14 mouse cellular contexts compared by ENCODE assay signal in the genomic region with DNA sequence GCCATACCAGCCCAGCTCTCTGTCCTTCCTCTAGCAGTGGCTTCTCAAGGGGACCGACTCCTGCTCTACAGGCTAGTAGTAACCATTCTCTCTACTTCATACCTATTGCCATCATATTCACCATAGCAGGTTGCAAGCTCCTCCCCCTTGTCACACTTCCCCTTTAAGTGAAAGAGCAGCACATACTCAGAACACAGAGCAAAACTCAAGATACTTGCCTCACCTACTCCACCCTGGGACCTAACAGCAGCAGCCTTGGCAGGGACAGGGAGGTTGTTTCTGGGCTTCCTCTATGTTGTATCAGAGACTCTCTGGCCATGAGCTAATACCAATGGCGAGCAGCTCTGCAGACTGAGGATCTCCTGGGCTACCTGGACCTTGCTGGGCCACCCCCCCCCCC.
"Had no signal": no experiment of that assay in that cellular context is flagged by ENCODE, and none has a peak within 500 bp of the region (broad histone marks: within the 10 kb centered on the region; RNA-seq: fewer than 3 reads in every experiment).

No protein-coding gene starts in this region.

- H3K9me3 ChIP-seq: megakaryocyte, embryonic 14.5 days; midbrain, embryonic 13.5 days; midbrain, embryonic 15.5 days; neural tube, embryonic 12.5 days; stomach, embryonic 15.5 days had no signal

- H3K4me2 ChIP-seq: lung, embryonic 14.5 days; midbrain, embryonic 11.5 days; midbrain, embryonic 13.5 days; midbrain, embryonic 15.5 days; neural tube, embryonic 12.5 days; stomach, embryonic 15.5 days had no signal

- H3K27ac ChIP-seq: midbrain, embryonic 13.5 days; midbrain, embryonic 15.5 days; neural tube, embryonic 12.5 days; stomach, embryonic 15.5 days; stomach, postnatal 0 days had no signal

- H3K9ac ChIP-seq: lung, embryonic 14.5 days; midbrain, embryonic 13.5 days; midbrain, embryonic 15.5 days; neural tube, embryonic 12.5 days; stomach, embryonic 15.5 days had no signal

- H3K36me3 ChIP-seq: midbrain, embryonic 13.5 days; midbrain, embryonic 15.5 days; neural tube, embryonic 12.5 days; stomach, embryonic 15.5 days had no signal

- H3K4me1 ChIP-seq: midbrain, embryonic 13.5 days; midbrain, embryonic 15.5 days; neural tube, embryonic 12.5 days; stomach, embryonic 15.5 days had no signal

- DNase-seq: lung, embryonic 14.5 days; lung, postnatal 10 days; lung, postnatal 4 days; right cerebral cortex, postnatal 14 days; thymus, adult 2 months; thymus, postnatal 25 days; thymus, postnatal 4 days had no signal

- ATAC-seq: midbrain, embryonic 13.5 days; midbrain, embryonic 15.5 days had no signal

- H3K4me3 ChIP-seq: megakaryocyte, embryonic 14.5 days; midbrain, embryonic 13.5 days; midbrain, embryonic 15.5 days; neural tube, embryonic 12.5 days; stomach, embryonic 15.5 days had no signal

- H3K27me3 ChIP-seq: megakaryocyte, embryonic 14.5 days; midbrain, embryonic 13.5 days; midbrain, embryonic 15.5 days; neural tube, embryonic 12.5 days; stomach, embryonic 15.5 days had no signal
